Mouse (Mus musculus): ENCODE results near the gene Dnmt3c. TPM values are rescaled to one million over a fixed set of nuclear protein-coding genes. Genes with fewer than 3 reads are reported as not detected.
A peak's percentile ranks its signal among the peaks of the same experiment; 100 is the strongest.
"Not testable (repeated sequence)": the region's sequence is repeated elsewhere in the genome, so short reads cannot be mapped to it uniquely, and the experiment has no call there.

Gene Dnmt3c
- total RNA-seq, 2 experiments from 2014 or later, result 0.16 TPM; not detected in 1

DNA sequence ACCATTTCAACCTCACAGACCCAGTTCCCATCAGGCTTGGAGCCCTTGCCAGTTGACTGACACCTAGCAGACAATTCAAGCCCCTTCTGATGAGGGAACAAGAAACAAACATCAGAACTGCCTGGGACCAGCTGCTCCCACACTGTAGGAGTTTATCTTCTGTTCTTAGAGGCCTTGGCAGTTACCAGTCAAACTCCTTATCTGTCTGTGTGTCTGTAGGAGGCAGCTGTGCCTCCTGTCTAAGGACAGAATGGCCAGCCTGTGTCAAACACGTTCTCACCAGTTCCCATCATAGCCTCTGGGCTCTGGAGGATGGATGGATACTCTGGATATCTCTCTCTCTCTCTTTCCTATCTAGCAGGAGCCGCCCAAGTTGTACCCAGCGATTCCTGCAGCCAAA is 21.4 kb downstream of the Dnmt3c start:
- DNase-seq (ENCODE audit: low spot score in 2 of 2), result not testable (repeated sequence)

DNA sequence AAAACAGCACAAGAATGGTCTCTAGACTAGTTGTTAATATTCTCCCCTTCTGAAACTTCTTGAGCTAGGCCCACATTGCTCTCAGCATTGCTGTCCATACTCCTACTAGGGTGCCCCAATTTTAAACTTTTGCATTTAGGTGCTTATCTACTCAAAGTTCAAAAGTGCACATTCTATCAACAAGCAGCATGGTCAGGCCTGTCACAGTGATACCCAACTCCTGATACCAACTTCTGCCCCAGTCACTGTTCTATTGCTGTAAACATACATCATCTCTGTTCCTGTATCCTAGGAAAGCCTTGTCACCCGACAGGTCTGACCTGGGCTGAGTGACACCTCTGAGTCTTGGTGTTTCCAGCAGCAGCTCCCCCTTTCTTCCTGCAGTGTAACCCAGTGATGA is 26.6 kb downstream of the Dnmt3c start:
- DNase-seq (ENCODE audit: low spot score in 2 of 2), result no peak

DNA sequence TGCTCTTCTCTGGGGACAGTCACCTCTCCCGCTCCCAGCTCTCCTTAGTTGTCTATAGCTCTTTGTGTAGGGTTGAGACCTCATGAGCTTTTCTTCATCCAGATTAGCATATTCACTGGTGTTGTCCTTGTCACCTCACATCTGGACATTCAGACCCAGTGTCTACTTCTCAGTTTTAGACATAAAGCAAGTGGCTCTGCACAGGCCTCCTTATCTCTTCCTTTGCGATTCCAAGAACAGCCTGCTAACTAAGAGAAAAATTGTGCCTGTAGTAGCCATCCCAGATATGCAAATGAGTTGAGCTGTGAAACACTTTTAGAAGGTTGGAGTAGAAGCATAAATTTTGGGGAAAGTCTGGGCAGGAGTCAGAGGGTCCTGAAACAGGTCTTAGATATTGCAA is 28.0 kb downstream of the Dnmt3c start:
- no peak for DNase-seq (ENCODE audit: low spot score in 2 of 2)

DNA sequence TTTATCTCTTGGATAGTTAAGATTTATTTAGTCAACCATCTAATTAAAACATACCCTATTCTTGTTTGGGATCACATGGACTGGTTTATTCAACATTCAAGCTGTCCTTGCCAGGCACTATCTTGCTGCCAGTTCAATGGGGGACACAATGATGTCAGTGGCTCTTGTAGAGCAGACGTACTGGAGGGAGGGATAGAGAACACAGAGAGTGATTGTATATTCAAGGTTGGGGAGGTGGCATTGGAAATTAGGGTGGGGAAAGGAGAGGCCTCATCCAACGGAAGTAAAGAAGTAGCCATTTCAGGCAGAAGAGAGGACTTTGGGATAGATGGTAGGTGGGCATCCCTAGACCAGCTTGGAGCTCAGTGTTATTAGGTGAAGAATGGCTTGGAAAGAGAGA is 28.4 kb downstream of the Dnmt3c start:
- DNase-seq (ENCODE audit: low spot score in 2 of 2), result no peak

DNA sequence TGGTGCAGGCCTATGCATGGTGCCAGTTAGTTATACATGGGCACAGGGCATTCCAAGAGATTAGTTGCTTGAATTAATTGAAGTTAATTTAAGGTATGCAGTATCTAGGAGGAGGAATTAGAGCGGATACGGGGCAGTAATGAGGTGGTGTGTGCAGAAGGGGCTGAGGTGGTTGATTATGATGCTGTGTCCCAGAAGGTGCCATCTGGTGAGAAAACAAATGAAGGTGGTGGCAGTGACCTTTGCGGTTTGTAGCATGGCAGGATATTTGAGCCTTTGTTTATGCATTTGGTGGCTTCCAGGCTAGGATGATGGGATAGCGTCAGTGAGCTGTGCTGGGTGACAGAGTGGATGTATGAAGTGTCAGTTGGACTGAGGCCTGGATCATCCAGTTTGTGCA is 28.8 kb downstream of the Dnmt3c start:
- no peak for DNase-seq (ENCODE audit: low spot score in 2 of 2)

DNA sequence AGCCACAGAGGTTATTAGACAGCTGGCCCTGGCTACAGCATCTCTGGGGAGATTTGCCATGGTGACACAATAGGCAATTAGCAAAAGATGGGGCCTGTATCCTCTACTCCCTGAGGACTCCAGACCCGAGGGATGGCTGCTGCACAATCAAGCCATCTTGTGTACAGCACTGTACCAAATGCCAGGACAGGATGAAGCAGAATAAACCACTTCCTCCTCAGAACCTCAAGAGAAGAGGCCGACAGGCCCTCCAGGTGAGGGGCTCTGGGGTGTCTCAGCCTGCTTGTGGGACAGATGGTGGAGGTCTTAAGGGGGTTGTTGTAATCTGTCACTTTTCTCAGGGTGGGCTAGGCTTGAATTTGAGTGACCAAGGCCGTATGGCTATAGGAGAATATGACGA is 37.6 kb downstream of the Dnmt3c start:
- no peak for DNase-seq (ENCODE audit: low spot score in 2 of 2)

DNA sequence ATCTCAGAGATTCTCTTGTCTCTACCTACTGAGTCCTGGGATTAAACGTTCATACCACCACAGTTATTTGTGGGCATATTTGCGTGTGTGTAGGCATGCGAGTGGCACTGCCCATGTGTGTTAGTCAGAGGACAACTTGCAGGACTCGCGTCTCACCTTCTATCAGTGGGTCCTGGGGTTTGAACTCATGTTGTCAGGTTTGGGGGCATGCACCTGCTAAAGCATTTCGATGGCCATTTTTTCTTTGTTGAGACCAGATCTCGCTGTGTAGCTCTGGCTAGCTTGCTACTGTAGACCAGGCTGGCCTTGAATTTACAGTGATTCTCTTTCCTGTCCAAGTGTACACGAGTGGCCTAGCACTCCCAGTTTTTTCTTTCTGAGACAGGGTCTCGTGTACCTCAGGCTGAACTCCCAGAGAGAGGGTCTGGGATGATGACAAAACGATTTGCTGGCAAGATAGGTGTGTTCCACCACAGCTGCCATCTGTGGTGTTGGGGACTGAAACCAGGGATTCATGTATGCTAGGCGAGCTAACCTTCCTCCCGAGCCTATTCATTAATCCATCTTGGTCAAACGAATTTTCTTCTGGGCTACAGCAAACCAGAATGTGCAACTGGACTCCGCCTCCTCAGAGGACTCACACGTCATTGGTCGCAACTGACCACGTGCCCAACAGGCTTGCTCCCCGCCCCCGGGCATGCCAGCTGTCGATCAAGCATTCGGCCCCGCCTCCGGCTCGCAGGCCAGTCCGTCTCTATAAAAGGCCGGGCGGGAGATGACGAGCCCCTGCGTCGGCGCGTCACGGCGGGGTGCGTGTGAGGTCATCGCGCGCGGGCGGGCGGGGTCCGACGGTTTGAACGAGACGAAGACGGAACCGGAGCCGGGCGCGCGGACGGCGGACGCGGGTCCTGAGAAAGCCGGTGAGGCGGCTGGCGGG is 44.3 kb downstream of the Dnmt3c start, which contains the start of gene Mapre1:
Mapre1 (plus strand) TSS at position 775 of the 937 bp plus-strand sequence.
- peak; percentile 99 to 100 for DNase-seq (ENCODE audit: low spot score in 2 of 2)

DNA sequence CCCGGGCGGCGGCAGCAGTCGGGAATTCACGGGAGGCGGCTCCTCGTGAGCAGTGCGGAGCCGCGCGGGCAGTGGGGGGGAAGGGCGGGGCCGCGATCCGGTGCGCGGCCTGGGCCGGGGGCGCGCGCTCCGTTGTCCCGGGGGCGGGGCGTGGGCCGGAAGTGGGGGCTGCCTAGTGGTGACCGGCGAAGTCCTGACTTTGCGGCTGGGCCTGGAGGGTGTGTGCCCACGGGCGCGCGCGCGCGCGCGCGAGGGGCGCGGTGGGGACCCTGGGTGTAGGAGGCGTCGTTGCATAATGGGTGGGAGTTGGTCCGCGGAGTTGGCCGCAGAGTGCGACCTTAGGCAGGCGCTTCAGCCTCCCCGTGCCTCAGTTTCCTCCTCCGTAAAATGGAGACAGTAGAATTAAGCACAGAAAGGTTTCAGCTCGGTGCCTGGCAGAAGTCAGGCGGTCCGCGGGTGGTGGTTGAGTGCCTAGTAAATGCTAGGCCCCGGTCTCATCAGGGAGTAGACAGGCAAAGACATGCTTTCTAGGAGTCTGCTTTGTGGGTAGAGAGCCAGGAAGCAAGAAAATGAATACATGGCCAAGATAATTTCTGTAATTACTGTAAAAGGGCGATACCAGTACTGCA is 45.1 kb downstream of the Dnmt3c start:
- no peak for DNase-seq (ENCODE audit: low spot score in 2 of 2)

DNA sequence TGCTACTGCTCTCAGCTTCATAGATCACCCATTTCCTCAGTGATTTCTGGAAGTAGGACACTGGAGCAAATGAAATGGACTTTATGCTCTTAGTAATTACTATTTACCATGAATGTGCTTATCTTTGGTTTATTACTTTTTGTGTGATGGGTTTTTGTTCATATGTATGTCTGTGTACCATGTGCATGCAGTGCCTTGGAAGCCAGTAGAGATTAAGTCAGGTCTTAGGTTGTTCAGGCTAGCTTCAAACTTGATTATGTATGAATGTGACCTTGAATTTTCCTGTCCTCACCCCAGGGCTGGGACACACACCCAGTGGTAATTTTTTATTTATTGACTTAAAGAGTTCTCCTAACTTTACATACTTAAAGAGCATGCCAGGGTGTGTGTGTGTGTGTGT is 51.5 kb downstream of the Dnmt3c start:
- no peak for DNase-seq (ENCODE audit: low spot score in 2 of 2)

DNA sequence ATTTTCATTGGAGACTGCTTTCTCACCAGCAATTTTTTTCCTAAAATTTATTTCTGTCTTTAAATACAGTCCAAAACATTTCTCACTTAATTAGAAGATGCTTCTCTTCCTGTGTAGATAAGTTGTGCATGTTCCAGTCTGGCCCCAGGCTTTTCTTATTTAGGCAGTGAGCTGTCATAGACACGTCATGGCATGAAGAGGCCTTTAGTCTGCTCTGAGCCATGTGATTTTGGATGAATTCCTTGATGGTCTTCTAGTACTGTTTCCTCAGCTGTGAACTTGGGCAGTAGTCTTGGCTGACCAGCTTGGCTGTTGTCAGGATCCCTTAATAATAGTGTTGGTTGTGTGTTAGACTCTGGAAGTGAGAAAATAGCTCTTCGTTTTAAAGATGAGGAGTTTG is 53.9 kb downstream of the Dnmt3c start:
- no peak for DNase-seq (ENCODE audit: low spot score in 2 of 2)

DNA sequence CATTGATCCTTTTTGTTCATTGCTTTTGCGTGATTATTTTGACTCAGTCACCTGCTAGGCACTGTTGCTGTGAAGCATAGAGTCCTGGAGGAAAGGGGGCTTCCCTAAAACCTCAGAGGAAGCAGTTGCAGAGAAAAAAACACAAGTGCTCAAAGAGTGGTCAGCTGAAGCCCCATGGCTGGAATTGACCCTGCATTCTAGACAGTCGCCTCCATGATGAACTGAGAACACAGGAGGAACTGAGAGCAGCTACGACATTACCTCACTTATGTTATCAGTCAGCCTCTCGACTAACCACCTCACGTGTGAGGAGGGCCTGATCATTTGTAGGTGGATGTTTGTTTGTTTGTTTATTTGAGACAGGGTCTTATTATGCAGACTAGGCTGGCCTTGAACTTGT is 65.7 kb downstream of the Dnmt3c start:
- no peak for DNase-seq (ENCODE audit: low spot score in 2 of 2)

DNA sequence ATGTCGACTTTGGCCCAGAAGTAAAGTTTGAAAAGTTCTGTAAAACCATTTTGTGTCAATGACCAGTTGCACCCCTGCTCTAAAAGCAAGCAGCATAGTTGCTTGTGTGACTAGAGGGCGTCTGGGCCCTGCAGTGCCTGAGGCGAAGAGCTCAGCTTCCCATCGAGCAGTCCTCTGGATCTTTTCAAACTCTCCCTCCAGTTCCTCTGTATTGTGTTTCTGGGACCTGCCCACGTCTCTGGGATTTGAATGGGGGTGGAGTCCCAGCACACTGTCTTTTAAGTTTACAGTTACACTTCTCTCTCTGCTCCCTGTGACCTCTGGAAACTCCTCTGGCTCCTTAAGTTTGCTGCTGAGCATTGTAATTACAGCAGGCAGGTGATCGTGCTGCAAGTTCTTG is 71.0 kb downstream of the Dnmt3c start:
- no peak for DNase-seq (ENCODE audit: low spot score in 2 of 2)

DNA sequence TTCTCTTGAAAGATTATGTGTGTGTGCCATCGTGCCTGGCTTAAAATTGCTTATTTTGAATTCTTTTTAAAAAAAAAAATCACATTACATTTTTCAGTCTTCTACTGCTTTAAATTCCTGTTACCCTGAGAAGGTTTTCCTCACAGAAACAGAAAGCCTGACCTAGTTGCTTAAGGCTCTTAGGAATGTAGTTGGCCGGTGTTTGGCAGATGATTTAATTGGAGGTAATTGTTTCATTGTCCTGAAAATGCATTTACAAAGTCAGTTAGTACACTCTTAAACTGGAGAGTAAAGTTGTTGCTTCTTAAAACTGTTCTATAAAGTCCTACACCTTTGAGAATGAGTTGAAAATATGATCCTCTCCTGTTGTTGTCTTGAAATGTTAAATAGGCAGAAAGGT is 72.4 kb downstream of the Dnmt3c start:
- no peak for DNase-seq (ENCODE audit: low spot score in 2 of 2)

DNA sequence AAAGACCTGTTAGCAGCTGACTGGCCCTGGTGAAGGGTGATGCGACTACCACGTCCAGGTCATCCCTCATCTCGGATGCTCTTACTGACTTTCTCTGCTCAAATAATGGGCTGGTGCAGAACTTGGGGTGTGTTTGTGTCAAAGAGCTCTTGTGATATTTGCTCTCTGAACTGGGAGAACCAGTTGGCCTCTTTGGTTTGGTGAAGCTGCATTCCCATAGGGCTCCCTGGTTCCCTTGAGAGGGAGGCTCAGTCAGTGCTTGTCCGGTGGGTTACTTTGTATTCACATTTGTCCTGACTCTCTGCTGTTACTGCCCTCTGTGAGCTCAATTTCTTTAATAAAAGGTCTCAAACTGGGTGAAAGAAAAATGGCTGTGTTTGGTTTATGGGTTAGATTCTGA is 76.5 kb downstream of the Dnmt3c start:
- no peak for DNase-seq (ENCODE audit: low spot score in 2 of 2)

DNA sequence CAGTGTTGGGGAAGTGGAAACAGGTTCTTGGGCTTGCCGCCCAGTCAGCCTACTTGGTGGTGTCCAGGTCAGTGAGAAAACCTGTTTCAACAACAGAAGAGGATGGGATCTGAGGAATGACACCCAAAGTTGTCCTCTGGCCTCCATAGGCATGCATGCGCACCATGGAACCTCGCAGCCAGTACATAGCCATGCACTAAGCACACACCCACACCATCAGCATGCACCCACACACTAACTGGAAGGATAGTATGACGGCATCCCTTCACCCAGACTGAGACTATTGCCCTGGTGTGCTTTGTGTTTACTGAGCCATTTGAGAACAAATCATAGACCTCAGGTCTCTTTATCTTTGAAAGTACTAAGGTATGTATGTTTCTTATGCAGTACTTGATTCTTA is 79.0 kb downstream of the Dnmt3c start:
- no peak for DNase-seq (ENCODE audit: low spot score in 2 of 2)

DNA sequence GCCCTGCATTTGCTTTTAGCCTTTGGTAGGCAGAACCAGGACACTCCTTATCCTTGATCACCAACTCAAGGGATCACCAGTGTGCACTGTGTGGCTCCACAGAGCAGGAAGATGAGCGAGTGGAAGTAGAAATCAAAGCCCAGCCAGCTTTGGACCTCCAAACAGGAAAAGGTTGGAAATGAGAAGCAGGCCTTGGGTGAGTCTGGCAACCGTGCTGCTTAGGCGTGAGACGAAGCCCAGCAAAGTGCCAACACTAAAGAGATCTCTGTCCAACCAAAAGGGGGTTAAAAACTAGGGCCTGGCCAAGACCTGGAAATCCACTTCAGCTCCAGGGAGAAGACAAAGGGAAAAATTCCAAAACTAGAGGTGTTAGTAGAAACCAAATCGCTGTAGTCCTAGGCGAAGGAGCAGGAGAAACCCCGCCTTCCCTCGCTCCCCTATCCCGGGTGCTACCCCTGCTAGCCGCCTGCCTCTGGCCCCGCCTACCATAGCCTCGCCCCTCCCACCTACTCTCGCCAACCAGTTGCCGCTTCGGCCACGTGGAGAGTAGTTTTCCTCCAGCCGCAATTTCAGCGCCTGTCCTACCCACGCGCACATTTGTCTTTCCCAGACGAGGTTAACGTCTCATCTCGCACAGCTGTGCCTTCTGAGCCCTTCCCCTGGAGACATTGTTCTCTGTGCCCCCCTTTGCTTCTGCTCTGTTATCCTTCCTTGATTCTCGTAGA is 82.3 kb downstream of the Dnmt3c start:
- peak; percentile 56 to 69 for DNase-seq (ENCODE audit: low spot score in 2 of 2)

Other genes starting within 250 kb of the Dnmt3c start
- gene 4930404H24Rik, start 203.9 kb upstream of the Dnmt3c start, total RNA-seq (2021), result not detected
- gene Nol4l, start 166.7 kb upstream of the Dnmt3c start, total RNA-seq (2021), result 10 to 100 TPM; 65.4 to 66.8 TPM
- gene Commd7, start 63.9 kb upstream of the Dnmt3c start, total RNA-seq (2021), result 10 to 100 TPM; 31.2 to 34.2 TPM
- 1 to 10 TPM; 2.3 to 3.0 TPM for gene Dnmt3b, start 47.2 kb upstream of the Dnmt3c start, total RNA-seq (2021)
- gene Mapre1, start 44.6 kb downstream of the Dnmt3c start, total RNA-seq (2021), result 100 to 1,000 TPM; 141 to 192 TPM
- under 1 TPM; 0.47 to 0.69 TPM for gene Efcab8, start 83.3 kb downstream of the Dnmt3c start, total RNA-seq (2021)
- not detected for gene Sun5, start 174.4 kb downstream of the Dnmt3c start, total RNA-seq (2021)
- not detected for gene Bpifb2, start 178.4 kb downstream of the Dnmt3c start, total RNA-seq (2021)
- gene Bpifb6, start 203.7 kb downstream of the Dnmt3c start, total RNA-seq (2021), result not detected
- gene Bpifb3, start 221.6 kb downstream of the Dnmt3c start, total RNA-seq (2021), result not detected
- not detected for gene Bpifb4, start 241.6 kb downstream of the Dnmt3c start, total RNA-seq (2021)

Measured in layer of hippocampus, postnatal 10 days (tissue).